ENCODE assay signal across 18 mouse cellular contexts in genomic region chr4:149794966-149795477, GRCm38 (mm10).
"Had no signal": no experiment of that assay in that cellular context is flagged by ENCODE, and none has a peak within 500 bp of the region (broad histone marks: within the 10 kb centered on the region; RNA-seq: fewer than 3 reads in every experiment).

No protein-coding gene starts in this region.

- H3K27ac ChIP-seq: kidney, postnatal 0 days; left cerebral cortex, adult 2 months; liver, embryonic 13.5 days; macrophage; midbrain, embryonic 13.5 days; neural tube, embryonic 12.5 days; neural tube, embryonic 15.5 days; stomach, postnatal 0 days had no signal

- H3K9me3 ChIP-seq: liver, embryonic 13.5 days; midbrain, embryonic 13.5 days; neural tube, embryonic 12.5 days; neural tube, embryonic 15.5 days had no signal

- H3K4me3 ChIP-seq: left cerebral cortex, adult 2 months; liver, embryonic 13.5 days; midbrain, embryonic 13.5 days; neural tube, embryonic 12.5 days; neural tube, embryonic 15.5 days had no signal

- H3K9ac ChIP-seq: liver, embryonic 13.5 days; lung, embryonic 14.5 days; midbrain, embryonic 13.5 days; neural tube, embryonic 12.5 days; neural tube, embryonic 15.5 days had no signal

- DNase-seq: kidney, adult 2 months; kidney, postnatal 36 days; layer of hippocampus, postnatal 36 days; liver, embryonic 13.5 days; lung, embryonic 14.5 days; right cerebral cortex, adult 18-20 months; right cerebral cortex, postnatal 14 days; right cerebral cortex, postnatal 4 days; thymus, adult 2 months; thymus, postnatal 14 days; thymus, postnatal 4 days had no signal

- H3K36me3 ChIP-seq: liver, embryonic 13.5 days; midbrain, embryonic 13.5 days; neural tube, embryonic 12.5 days; neural tube, embryonic 15.5 days had no signal

- H3K27me3 ChIP-seq: liver, embryonic 13.5 days; neural tube, embryonic 12.5 days; neural tube, embryonic 15.5 days had no signal
